Mouse (Mus musculus) megakaryocyte, embryonic 14.5 days (primary cell): ENCODE results near the gene Efnb1. TPM values are rescaled to one million over a fixed set of nuclear protein-coding genes. Genes with fewer than 3 reads are reported as not detected.

Experiments
- H3K27me3 ChIP-seq: replicated peaks from 2 replicates; pipeline ENCODE3; 2012; ENCODE audit warnings: inconsistent platforms
- H3K36me3 ChIP-seq: replicated peaks from 2 replicates; pipeline ENCODE3; 2012; ENCODE audit warnings: low read length, inconsistent platforms, mixed read lengths
- H3K4me1 ChIP-seq: 2 replicates; pipeline ENCODE4 v1.6.1; 2012; ENCODE audit warnings: inconsistent platforms
- H3K4me3 ChIP-seq: replicated peaks from 2 replicates; pipeline ENCODE3; 2012; ENCODE audit warnings: moderate library complexity, mild to moderate bottlenecking, inconsistent platforms
- H3K9me3 ChIP-seq: 2 replicates; pipeline ENCODE4 v1.6.1; 2012; ENCODE audit warnings: inconsistent platforms
- FLI1 ChIP-seq: IDR thresholded peaks from 2 replicates; pipeline ENCODE4 v1.6.1; 2012; ENCODE audit warnings: low read length, inconsistent platforms, mixed read lengths
- GATA1 ChIP-seq: IDR thresholded peaks from 3 replicates; pipeline ENCODE4 v1.6.1; 2012; ENCODE audit warnings: mixed read lengths, low read length, inconsistent platforms, borderline replicate concordance
- polyA plus RNA-seq: library from polyadenylated mRNA; stranded (reverse); fragments of >175 nt; gene quantifications from 2 replicates; pipeline ENCODE4 v1.2.3, GENCODE M21; 2012; ENCODE audit warnings: low replicate concordance; ENCODE audit not compliant: insufficient read depth

Efnb1 gene
- polyA plus RNA-seq, 1 experiment: 12.4 TPM

GRCm38 (mm10) chrX:99191441-99192087 is 55.6 kb downstream of the Efnb1 start:
- Histone ChIP-seq H3K27me3 (peaks cover 65% of the 10 kb centered on the region), H3K36me3 (no peaks in the 10 kb centered on the region), H3K4me1 (peaks cover 45% of the 10 kb centered on the region), H3K4me3 (no peak overlapping the region), H3K9me3 (no peaks in the 10 kb centered on the region)
- TF ChIP-seq FLI1 (no peak), GATA1 (no peak)

DNA sequence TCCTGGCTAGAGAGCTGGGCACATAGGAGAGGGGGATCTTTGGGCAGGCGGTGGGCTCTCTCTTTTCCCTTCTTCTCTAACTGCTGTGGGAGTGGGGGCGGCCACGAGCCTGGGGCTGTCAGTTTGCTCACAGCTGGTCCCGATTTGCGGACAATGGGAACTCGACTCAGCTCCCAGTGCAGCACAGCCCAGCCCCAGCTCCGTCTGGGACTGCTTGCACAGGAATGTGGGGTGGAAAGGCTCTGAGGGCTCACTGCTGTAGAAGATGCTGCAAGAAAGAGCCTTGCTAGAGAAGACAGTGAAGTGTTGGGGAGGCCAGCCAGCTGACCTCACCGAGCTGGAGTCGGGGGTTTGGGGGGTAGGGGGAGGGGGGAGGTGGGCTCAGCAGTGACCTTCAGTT is 61.0 kb downstream of the Efnb1 start:
- TF ChIP-seq GATA1: no peak
- no peak for TF ChIP-seq FLI1
- Histone ChIP-seq H3K27me3 (peaks cover 43% of the 10 kb centered on the region), H3K4me1 (peaks cover 87% of the 10 kb centered on the region), H3K4me3 (no peak overlapping the region), H3K9me3 (no peaks in the 10 kb centered on the region), H3K36me3 (no peaks in the 10 kb centered on the region)

DNA sequence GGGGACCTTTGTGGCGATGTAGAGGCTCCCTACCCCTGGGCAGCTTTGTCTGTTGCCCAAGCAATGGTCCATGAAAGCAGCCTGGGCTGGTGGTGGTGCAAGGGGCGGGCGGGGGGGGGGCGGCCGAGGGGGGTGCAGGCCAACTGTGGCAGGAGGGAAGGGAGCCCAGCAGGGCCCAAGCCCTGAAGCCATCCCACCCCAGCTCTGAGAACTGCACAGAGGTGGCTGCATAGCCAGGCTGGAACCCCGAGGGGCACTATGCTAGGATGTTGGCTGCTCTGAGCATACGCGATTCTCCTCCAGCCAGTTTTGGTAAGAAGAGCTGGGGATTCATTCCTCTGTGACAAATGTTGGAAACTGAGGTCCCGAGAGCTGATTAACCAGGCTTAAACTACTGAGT is 62.6 kb downstream of the Efnb1 start:
- H3K27me3 ChIP-seq: peaks cover 40% of the 10 kb centered on the region
- H3K4me3 ChIP-seq: peak overlapping the region; percentile 88
- TF ChIP-seq FLI1: no peak
- TF ChIP-seq GATA1: no peak
- H3K9me3 ChIP-seq: no peaks in the 10 kb centered on the region
- H3K4me1 ChIP-seq: peaks cover 84% of the 10 kb centered on the region
- H3K36me3 ChIP-seq: no peaks in the 10 kb centered on the region

Other genes with a start within 250 kb of the Efnb1 start
- 23.1 and 23.9 TPM in 2 replicates for gene Ophn1, start 245.1 kb upstream of the Efnb1 start, polyA plus RNA-seq
- 0.76 and 5.7 TPM in 2 replicates for gene Yipf6, start 199.8 kb upstream of the Efnb1 start, polyA plus RNA-seq
- 2.4 and 3.4 TPM in 2 replicates for gene Stard8, start 132.9 kb upstream of the Efnb1 start, polyA plus RNA-seq